Mouse (Mus musculus) midbrain, embryonic 16.5 days (tissue): ENCODE results near the gene Srrm2. TPM values are rescaled to one million over a fixed set of nuclear protein-coding genes. Genes with fewer than 3 reads are reported as not detected.
A peak's percentile ranks its signal among the peaks of the same experiment; 100 is the strongest.

Source experiments
- ATAC-seq: fragments of 200-750 bp; cut with Nextera tagmentation; 2 replicates; pipeline ENCODE4 v1.8.0; 2017; ENCODE audit warnings: moderate TSS enrichment
- H3K27ac ChIP-seq: fragments of 300-500 bp; sonication (generic); 2 replicates; pipeline ENCODE4 v1.5.1; 2014; ENCODE audit warnings: mild to moderate bottlenecking, low read length, mixed read lengths
- H3K27me3 ChIP-seq: fragments of 300-500 bp; sonication (generic); 2 replicates; pipeline ENCODE4 v1.6.1; 2014; ENCODE audit warnings: low read depth, low read length, mixed read lengths; ENCODE audit not compliant: control insufficient read depth, insufficient read depth
- H3K36me3 ChIP-seq: fragments of 300-500 bp; sonication (generic); 2 replicates; pipeline ENCODE4 v1.6.1; 2014; ENCODE audit warnings: mild to moderate bottlenecking, low read length, moderate library complexity, mixed read lengths; ENCODE audit not compliant: control insufficient read depth, insufficient read depth
- H3K4me1 ChIP-seq: fragments of 300-500 bp; sonication (generic); 2 replicates; pipeline ENCODE4 v1.6.1; 2014; ENCODE audit warnings: mild to moderate bottlenecking, low read length, mixed read lengths; ENCODE audit not compliant: control insufficient read depth, insufficient read depth
- H3K4me2 ChIP-seq: fragments of 300-500 bp; sonication (generic); 2 replicates; pipeline ENCODE4 v1.6.1; 2014; ENCODE audit warnings: mild to moderate bottlenecking, low read length, mixed read lengths
- H3K4me3 ChIP-seq: fragments of 300-500 bp; sonication (generic); 2 replicates; pipeline ENCODE4 v1.5.1; 2014; ENCODE audit warnings: low read depth, mild to moderate bottlenecking, low read length, moderate library complexity, mixed read lengths
- H3K9ac ChIP-seq: fragments of 300-500 bp; sonication (generic); 2 replicates; pipeline ENCODE4 v1.6.1; 2014; ENCODE audit warnings: low read depth, low read length, mixed read lengths
- H3K9me3 ChIP-seq: fragments of 300-500 bp; sonication (generic); replicated peaks from 2 replicates; pipeline ENCODE4 v1.6.1; 2014; ENCODE audit warnings: mild to moderate bottlenecking, low read length, mixed read lengths; ENCODE audit not compliant: control insufficient read depth, poor library complexity, severe bottlenecking
- WGBS: fragments of 180-500 bp; shearing (Covaris S2); extraction: QIAGEN DNeasy Blood & Tissue Kit; methylation state at CpG from one replicate; pipeline ENCODE4 v1.1.7; 2014; 5-methylcytosine and 5-hydroxymethylcytosine counted together
- polyA plus RNA-seq: library from polyadenylated mRNA; unstranded; fragments of >200 nt; fragmentation: Nextera tagmentation; extraction: Ambion mirVana; gene quantifications from 2 replicates; pipeline ENCODE4 v1.2.1, GENCODE M21; 2015

The Srrm2 gene
- polyA plus RNA-seq, 1 experiment from 2014 or later, result 467 TPM

- WGBS, result 6% methylated on average over 8 of the region's 8 CpGs
- peaks cover 29% of the 10 kb centered on the region for H3K4me1 ChIP-seq
- H3K9me3 ChIP-seq, result no peaks in the 10 kb centered on the region
- H3K27ac ChIP-seq, result peak overlapping the region; percentile 98
- no peaks in the 10 kb centered on the region for H3K36me3 ChIP-seq
- no peak for ATAC-seq
- peak overlapping the region; percentile 78 for H3K4me2 ChIP-seq
- H3K9ac ChIP-seq, result peak overlapping the region; percentile 94
- H3K4me3 ChIP-seq, result peak overlapping the region; percentile 52
- H3K27me3 ChIP-seq, result no peaks in the 10 kb centered on the region
Measured at GRCm38 (mm10) chr17:23789749-23790268, 523 bp upstream of the Srrm2 start.

- ATAC-seq, result no peak
Measured at GRCm38 (mm10) chr17:23791079-23791357, 686 bp downstream of the Srrm2 start.

GRCm38 (mm10) chr17:23795323-23795722, 5.0 kb downstream of the Srrm2 start:
- Histone ChIP-seq H3K4me3 (no peak overlapping the region), H3K36me3 (no peaks in the 10 kb centered on the region), H3K27ac (no peak overlapping the region), H3K4me1 (peaks cover 11% of the 10 kb centered on the region; the same call in 1 of the 2 replicates), H3K4me2 (no peak overlapping the region), H3K9ac (no peak overlapping the region), H3K27me3 (no peaks in the 10 kb centered on the region), H3K9me3 (no peaks in the 10 kb centered on the region)
- WGBS, result 95% methylated on average over 8 of the region's 8 CpGs
- ATAC-seq, result no peak

More at GRCm38 (mm10) chr17:23791079-23791357, 686 bp downstream of the Srrm2 start:
- WGBS, result 38% methylated on average over 2 of the region's 2 CpGs
- H3K4me2 ChIP-seq, result peak overlapping the region; percentile 78
- H3K27ac ChIP-seq, result peak overlapping the region; percentile 98
- no peaks in the 10 kb centered on the region for H3K36me3 ChIP-seq
- no peaks in the 10 kb centered on the region for H3K27me3 ChIP-seq
- no peaks in the 10 kb centered on the region for H3K9me3 ChIP-seq
- H3K9ac ChIP-seq, result peak overlapping the region; percentile 94
- H3K4me3 ChIP-seq, result peak overlapping the region; percentile 52
- peaks cover 23% of the 10 kb centered on the region for H3K4me1 ChIP-seq

GRCm38 (mm10) chr17:23797316-23797715, 7.0 kb downstream of the Srrm2 start:
- no peak for ATAC-seq
- H3K4me3 ChIP-seq, result no peak overlapping the region
- no peaks in the 10 kb centered on the region for H3K9me3 ChIP-seq
- H3K4me2 ChIP-seq, result no peak overlapping the region
- H3K9ac ChIP-seq, result no peak overlapping the region
- WGBS, result 85% methylated on average over 7 of the region's 7 CpGs
- no peak overlapping the region for H3K27ac ChIP-seq
- H3K36me3 ChIP-seq, result no peaks in the 10 kb centered on the region
- no peaks in the 10 kb centered on the region for H3K27me3 ChIP-seq
- peaks cover 5% of the 10 kb centered on the region; the same call in 1 of the 2 replicates for H3K4me1 ChIP-seq

GRCm38 (mm10) chr17:23801627-23802026, 11.3 kb downstream of the Srrm2 start:
- Histone ChIP-seq H3K9ac (no peak overlapping the region), H3K4me2 (no peak overlapping the region), H3K27ac (no peak overlapping the region), H3K27me3 (no peaks in the 10 kb centered on the region), H3K36me3 (no peaks in the 10 kb centered on the region), H3K4me1 (peaks cover 20% of the 10 kb centered on the region), H3K9me3 (no peaks in the 10 kb centered on the region), H3K4me3 (no peak overlapping the region)
- ATAC-seq, result no peak
- WGBS, result 92% methylated on average over 10 of the region's 10 CpGs

DNA sequence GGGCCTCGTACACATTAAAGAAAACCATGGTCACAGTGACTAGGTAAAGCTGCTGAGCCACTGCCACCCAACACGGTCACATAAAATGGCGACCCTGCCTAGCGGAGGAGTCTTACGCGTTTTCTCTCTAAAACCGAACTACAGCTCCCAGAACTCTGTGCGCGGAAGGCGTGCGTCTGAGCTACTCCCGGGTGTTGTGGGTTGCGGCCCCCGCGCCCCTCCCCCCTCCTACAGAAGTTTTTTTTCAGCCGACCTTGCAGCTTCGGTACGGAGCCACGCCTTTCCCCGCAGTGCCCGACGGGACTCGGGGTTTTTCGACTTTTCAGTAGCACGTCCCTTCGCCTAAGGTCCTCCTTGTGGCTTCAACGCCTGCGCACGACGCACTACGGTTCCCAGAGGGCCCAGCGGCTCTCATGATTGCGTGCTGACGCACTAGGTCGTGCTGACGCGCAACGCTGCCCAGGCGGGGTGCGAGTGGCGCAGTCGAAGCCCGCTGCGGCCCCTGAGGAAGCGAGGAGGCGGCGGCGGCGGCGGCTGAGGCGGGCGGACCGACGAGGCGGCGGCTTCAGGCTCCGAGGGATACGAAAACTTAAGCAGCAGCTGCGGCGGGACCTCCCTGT, 12.5 kb downstream of the Srrm2 start:
- Histone ChIP-seq H3K4me2 (peak overlapping the region; percentile 53), H3K36me3 (no peaks in the 10 kb centered on the region), H3K27me3 (no peaks in the 10 kb centered on the region), H3K4me3 (peak overlapping the region; percentile 83), H3K27ac (peak overlapping the region; percentile 98), H3K9ac (peak overlapping the region; percentile 92), H3K4me1 (peaks cover 28% of the 10 kb centered on the region), H3K9me3 (no peaks in the 10 kb centered on the region)
- peak; percentile 99 for ATAC-seq
- under 1% methylated on average over 59 of the region's 60 CpGs for WGBS

DNA sequence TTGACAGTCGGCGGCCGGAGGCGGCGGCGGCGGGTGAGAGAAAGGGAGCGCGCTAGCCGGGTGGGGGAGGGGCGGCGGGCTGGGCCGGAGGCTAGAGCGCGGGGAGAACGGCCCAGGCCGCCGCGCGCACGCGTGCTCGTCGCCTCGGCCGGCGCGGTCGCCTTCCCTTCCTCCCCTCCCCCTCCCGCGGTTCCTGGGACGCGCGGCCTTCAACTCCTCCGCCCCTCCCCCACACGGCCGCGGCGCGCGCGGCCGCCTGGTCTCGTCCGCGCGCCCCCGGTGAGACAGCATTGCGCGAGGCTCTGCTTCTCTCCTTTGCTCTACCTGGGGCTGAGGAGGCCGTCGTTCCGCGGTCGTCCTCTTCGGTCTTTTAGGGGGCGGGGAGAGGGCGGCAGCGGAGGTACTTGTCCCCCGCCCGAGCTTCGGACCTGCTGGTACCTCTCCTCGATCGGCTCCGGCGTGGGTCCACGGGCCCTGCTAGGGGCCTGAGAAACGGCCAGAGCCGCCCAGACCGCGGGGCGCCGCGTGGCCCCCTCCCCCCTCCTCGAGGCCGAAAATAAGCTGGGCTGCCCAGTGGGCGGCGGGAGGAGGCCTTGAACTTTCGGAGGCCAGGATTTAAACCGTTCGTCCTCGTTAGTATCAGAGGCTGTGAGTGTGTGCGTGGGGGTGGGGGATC, 13.2 kb downstream of the Srrm2 start:
- WGBS, result under 1% methylated on average over 55 of the region's 83 CpGs
- peak overlapping the region; percentile 98 for H3K27ac ChIP-seq
- peak; percentile 73 for ATAC-seq
- no peaks in the 10 kb centered on the region for H3K27me3 ChIP-seq
- peaks cover 5% of the 10 kb centered on the region; the same call in 1 of the 2 replicates for H3K36me3 ChIP-seq
- peak overlapping the region; percentile 92 for H3K9ac ChIP-seq
- peak overlapping the region; percentile 75 for H3K4me2 ChIP-seq
- peaks cover 28% of the 10 kb centered on the region for H3K4me1 ChIP-seq
- peak overlapping the region; percentile 83 for H3K4me3 ChIP-seq
- H3K9me3 ChIP-seq, result no peaks in the 10 kb centered on the region

DNA sequence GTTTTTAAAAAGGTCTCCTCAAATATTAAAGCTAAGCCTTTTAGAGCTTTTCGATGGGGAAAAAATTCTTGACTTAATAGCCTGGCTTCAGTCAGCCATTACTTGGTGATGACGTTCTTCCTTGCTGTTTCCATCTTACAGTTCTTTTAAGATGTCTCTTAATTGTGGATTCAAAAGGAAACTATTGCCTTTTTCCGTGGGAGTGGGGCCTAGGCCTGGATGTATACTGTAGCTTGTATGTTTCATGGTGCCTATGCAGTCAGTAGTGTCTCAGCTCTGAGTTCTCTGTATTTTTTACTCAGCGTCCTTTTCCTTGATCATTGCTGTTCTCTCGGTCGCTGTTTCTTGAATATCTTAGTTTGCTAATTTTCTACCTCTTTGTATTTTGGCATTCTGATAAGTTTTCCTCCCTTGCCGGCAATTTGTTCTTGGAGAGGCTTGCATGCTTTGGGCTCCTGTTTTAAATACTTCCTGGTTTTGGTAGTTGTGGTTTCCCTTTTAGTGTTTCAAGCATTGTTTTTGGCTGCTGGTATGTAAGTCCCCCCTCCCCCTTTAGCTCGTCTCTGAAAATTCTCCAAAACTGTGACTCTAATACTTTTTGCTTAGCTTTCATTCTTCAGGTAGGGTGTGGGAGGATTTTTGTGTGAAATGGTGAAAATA, 14.2 kb downstream of the Srrm2 start:
- peak overlapping the region; percentile 83 for H3K4me3 ChIP-seq
- no peak for ATAC-seq

GRCm38 (mm10) chr17:23806867-23807266, 16.5 kb downstream of the Srrm2 start:
- H3K9ac ChIP-seq, result no peak overlapping the region
- no peak overlapping the region for H3K27ac ChIP-seq
- H3K9me3 ChIP-seq, result no peaks in the 10 kb centered on the region
- ATAC-seq, result no peak
- H3K27me3 ChIP-seq, result no peaks in the 10 kb centered on the region
- WGBS, result 80% methylated on average over 25 of the region's 25 CpGs
- peaks cover 27% of the 10 kb centered on the region for H3K36me3 ChIP-seq
- no peak overlapping the region; the same call in 1 of the 2 replicates for H3K4me2 ChIP-seq
- H3K4me1 ChIP-seq, result peaks cover 28% of the 10 kb centered on the region
- H3K4me3 ChIP-seq, result no peak overlapping the region

More for the DNA sequence above, 14.2 kb downstream of the Srrm2 start:
- no peak overlapping the region for H3K27ac ChIP-seq
- peak overlapping the region; percentile 75 for H3K4me2 ChIP-seq
- H3K9me3 ChIP-seq, result no peaks in the 10 kb centered on the region
- H3K27me3 ChIP-seq, result no peaks in the 10 kb centered on the region
- H3K4me1 ChIP-seq, result peaks cover 28% of the 10 kb centered on the region
- H3K36me3 ChIP-seq, result peaks cover 12% of the 10 kb centered on the region; the same call in 1 of the 2 replicates
- WGBS, result 4% methylated on average over 8 of the region's 8 CpGs
- peak overlapping the region; percentile 92 for H3K9ac ChIP-seq
